Comparison of ENCODE assay signal across 9 mouse cellular contexts in genomic region chr10:105639011-105639451, GRCm38 (mm10).
DNase-seq lines count a peak whose midpoint lies in the region; ATAC-seq lines count a peak whose summit lies in the region.
"Had no signal": no experiment of that assay in that cellular context is flagged by ENCODE, and none has a peak within 500 bp of the region (broad histone marks: within the 10 kb centered on the region; RNA-seq: fewer than 3 reads in every experiment).

No protein-coding gene starts in this region.

- H3K9ac ChIP-seq in embryonic facial prominence, embryonic 14.5 days (ENCODE audit: low read depth, low read length), result no peak overlapping the region
- H3K9ac ChIP-seq: limb, embryonic 15.5 days had no signal

- H3K9me3 ChIP-seq in embryonic facial prominence, embryonic 14.5 days (ENCODE audit: control insufficient read depth, low read length), result no peaks in the 10 kb centered on the region
- H3K9me3 ChIP-seq: limb, embryonic 15.5 days had no signal

- 91% methylated on average over 9 of the region's 9 CpGs for WGBS in embryonic facial prominence, embryonic 14.5 days

- peak; percentile 62; the same call in 1 of the 2 replicates for ATAC-seq in embryonic facial prominence, embryonic 14.5 days (ENCODE audit: low read depth)

- no peak overlapping the region for H3K4me2 ChIP-seq in embryonic facial prominence, embryonic 14.5 days (ENCODE audit: low read depth, low read length)
- H3K4me2 ChIP-seq: limb, embryonic 15.5 days had no signal

- no peak overlapping the region for H3K27ac ChIP-seq in embryonic facial prominence, embryonic 14.5 days (replicated peaks; ENCODE audit: low read depth, low read length)
- H3K27ac ChIP-seq: limb, embryonic 15.5 days had no signal

- DNase-seq in frontal cortex, postnatal 10 days (ENCODE audit: low spot score in 2 of 2), result peak; percentile 5 to 9
- no peak for DNase-seq in frontal cortex, postnatal 14 days (ENCODE audit: low spot score in 2 of 2)
- DNase-seq in embryonic facial prominence, embryonic 14.5 days (ENCODE audit: low spot score), result peak; percentile 39
- DNase-seq in layer of hippocampus, postnatal 36 days, result peak; percentile 18 to 20
- DNase-seq in retina, postnatal 1 day, result peak; percentile 81
- no peak for DNase-seq in T-cell, adult 2 months (ENCODE audit: low spot score)
- DNase-seq in yolk sac, embryonic 10.5 days (ENCODE audit: low spot score), result no peak
- no peak for DNase-seq in testis, postnatal 10 days (ENCODE audit: low spot score)

- H3K27me3 ChIP-seq in embryonic facial prominence, embryonic 14.5 days (replicated peaks; ENCODE audit: control insufficient read depth, insufficient read depth, low read length), result no peaks in the 10 kb centered on the region
- H3K27me3 ChIP-seq: limb, embryonic 15.5 days had no signal

- no peak overlapping the region for H3K4me3 ChIP-seq in embryonic facial prominence, embryonic 14.5 days (ENCODE audit: low read depth, low read length)
- H3K4me3 ChIP-seq: limb, embryonic 15.5 days had no signal

- H3K4me1 ChIP-seq in embryonic facial prominence, embryonic 14.5 days (ENCODE audit: control insufficient read depth, insufficient read depth, low read length), result no peaks in the 10 kb centered on the region
- H3K4me1 ChIP-seq: limb, embryonic 15.5 days had no signal

- H3K36me3 ChIP-seq in embryonic facial prominence, embryonic 14.5 days (ENCODE audit: control insufficient read depth, insufficient read depth, low read length), result no peaks in the 10 kb centered on the region
- H3K36me3 ChIP-seq: limb, embryonic 15.5 days had no signal

Comparison
In these comparisons a context has a peak if more than half of its experiments do, and no peak if none do; other contexts are left out.
1. DNase-seq: peak in frontal cortex, postnatal 10 days (2 of 2), embryonic facial prominence, embryonic 14.5 days (single experiment), layer of hippocampus, postnatal 36 days (2 of 2) and retina, postnatal 1 day (single experiment); none in frontal cortex, postnatal 14 days (0 of 2), T-cell, adult 2 months (single experiment), yolk sac, embryonic 10.5 days (single experiment) and testis, postnatal 10 days (single experiment).